Mouse (Mus musculus) leukemia stem cell, adult 10-12 weeks (primary cell): ENCODE measurements around the gene Mfsd8. TPM values are rescaled to one million over a fixed set of nuclear protein-coding genes. Genes with fewer than 3 reads are reported as not detected.

ENCODE experiments used
- polyA plus RNA-seq: library from polyadenylated mRNA; stranded (reverse); fragments of >175 nt; gene quantifications from 2 replicates; pipeline ENCODE4 v1.2.3, GENCODE M21; 2012; ENCODE audit warnings: low replicate concordance

Gene Mfsd8
- polyA plus RNA-seq, result 0.82 and 1.5 TPM in 2 replicates

DNA sequence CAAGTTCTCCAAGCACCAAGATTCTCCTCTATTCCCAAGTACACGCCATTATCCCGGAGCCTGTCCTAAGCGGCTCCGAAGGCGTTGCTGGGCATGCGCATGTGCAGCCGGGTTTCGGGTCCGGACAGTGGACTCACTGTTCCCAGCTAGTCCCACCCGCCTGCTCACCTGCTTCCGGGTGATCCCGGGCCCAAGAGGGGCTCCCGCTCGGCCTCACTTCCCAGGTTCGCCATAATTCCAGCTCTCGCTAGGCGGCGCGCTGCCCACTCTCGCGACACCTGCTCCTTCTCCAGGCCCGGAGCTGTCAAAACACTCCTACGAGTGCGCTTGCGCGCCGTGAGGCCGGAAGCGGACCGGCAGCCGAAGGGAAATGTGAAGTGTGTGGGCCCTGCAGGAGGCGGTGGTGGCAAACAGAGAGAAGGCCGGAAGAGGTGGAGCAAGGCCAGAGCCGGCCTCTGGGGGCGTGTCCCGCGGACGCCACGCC lies at the start of gene Mfsd8:
Gene Mfsd8, minus strand, starts transcription at position 414 of the 484 bp plus-strand sequence.

GRCm38 (mm10) chr3:40846957-40847017 lies 101 bp upstream of the Mfsd8 start, which contains the start of gene Abhd18:
Gene Abhd18, plus strand, starts transcription at chr3:40846970.

DNA sequence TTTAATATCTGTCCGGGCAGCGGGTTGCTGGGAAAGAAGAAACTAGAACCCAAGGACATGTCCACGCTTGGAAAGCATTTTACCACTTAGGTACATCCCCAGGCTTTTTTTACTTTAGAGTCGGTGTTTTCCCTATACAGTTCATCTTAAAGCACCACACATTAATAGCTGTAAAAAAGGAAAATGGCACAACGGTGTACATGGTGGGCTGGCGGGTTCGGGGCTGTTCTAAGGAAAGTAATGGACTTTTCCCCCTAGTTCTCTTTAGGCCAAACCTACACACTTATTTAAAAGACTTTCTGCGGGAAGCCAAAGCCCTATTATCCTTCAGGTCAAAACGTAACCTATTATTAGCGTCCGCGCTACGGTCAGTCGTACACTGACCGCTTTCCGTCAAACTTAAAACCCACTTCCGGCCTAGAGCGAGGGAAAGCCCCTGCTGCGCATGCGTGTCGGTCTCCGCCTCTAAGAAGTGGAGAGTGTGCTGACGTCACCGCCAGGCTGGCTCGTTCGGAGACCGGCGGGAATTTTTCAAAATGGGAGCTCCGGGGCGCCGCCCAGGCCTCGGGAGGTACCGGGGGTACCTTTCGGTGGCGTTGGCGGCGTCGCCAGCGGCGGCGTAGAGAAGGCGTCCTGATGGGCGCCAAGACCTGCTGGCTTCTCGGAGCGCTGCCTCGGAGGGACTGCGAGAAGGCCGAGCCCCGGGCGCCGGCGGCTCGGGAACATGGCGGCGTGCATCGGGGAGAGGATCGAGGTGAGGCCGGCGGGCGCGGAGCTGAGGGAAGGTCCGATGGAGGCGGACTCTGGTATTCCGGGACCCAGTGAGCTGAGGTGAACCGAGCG lies 46.9 kb downstream of the Mfsd8 start, which contains the start of gene Plk4:
Gene Plk4, plus strand, starts transcription at position 490 of the 843 bp plus-strand sequence.

Other genes with a start within 250 kb of the Mfsd8 start
- gene Slc25a31, start 138.0 kb downstream of the Mfsd8 start, polyA plus RNA-seq, result not detected in 2 replicates
- 7.4 and 11.5 TPM in 2 replicates for gene Hspa4l, start 102.4 kb downstream of the Mfsd8 start, polyA plus RNA-seq
- gene Plk4, start 46.9 kb downstream of the Mfsd8 start, polyA plus RNA-seq, result 15.7 and 16.9 TPM in 2 replicates
- 0.12 and 0.68 TPM in 2 replicates for gene Abhd18, start 84 bp upstream of the Mfsd8 start, polyA plus RNA-seq
- gene 1700034I23Rik, start 55.7 kb upstream of the Mfsd8 start, polyA plus RNA-seq, result not detected in 2 replicates
- 27.0 and 50.4 TPM in 2 replicates for gene Larp1b, start 102.9 kb upstream of the Mfsd8 start, polyA plus RNA-seq
- 18.1 and 27.0 TPM in 2 replicates for gene Pgrmc2, start 236.2 kb upstream of the Mfsd8 start, polyA plus RNA-seq